Mouse (Mus musculus): Measurements from ENCODE around the gene Ankrd13d.

Ankrd13d gene

DNA sequence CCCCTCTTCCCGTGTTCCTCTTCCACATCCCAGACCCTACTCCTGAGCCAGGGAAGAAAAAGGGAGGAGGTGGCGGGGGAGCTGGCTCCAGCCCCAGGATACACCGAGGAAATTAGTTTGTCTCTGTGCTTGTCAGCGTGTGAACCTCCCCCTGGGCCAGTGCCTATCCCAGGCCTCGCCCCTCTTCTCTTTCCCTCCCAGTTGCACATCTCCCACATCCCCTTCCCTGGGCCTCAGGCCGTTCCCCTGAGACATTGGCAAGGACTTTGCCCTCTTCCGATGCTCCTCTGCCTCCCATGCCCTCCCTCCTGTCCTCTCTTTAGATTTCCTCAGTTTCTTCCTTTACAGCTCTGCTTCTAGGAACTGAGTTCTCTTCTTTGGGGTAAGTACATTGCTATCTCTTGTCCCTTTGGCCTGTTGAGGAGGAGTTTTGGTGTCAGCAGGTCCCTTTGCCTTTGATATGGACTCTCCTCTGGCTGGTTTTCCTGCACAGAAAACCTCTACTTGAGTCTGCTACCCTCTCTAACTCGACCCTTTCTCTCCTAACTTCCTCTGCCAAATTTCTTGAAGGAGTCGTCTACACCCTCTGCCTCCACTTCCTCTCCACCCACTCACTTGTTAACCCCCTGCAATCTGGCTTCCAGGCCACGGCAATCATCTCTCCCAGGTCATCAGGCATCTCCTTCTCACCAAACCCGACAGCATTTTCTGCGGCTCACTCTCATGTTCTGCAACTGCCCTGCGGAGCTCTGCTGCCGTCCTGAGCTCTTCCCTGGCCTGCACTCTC lies 61.8 kb downstream of the Ankrd13d start:
- DNase-seq: peak; percentile 62 to 66

DNA sequence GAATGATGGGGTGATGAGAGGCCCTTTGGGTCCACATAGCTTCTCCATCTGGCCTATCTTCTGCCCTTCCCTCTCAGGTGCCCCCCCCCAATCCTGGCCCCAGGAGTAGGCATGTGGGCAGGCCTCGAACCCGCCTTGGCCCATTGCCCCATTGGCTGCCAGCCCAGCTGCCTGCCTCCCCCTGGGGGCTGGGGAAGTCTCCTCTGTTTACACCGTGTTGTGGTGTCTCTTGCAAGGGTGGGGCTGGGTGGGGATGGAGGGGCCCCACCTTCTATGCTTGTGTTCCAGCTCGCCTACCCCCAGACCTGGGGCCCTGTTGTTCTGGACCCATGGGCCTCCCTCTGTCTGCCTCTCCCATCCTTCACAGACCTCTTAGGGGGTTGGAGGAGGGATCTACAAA lies 62.5 kb downstream of the Ankrd13d start:
- DNase-seq: no peak
